Mouse (Mus musculus) lung, postnatal 0 days (tissue): ENCODE measurements at regions not wholly inside any gene's neighbourhood (a gene's known extent, or its start where the extent isn't known, plus 50 kb on each side); places are given as distances from the start of the nearest gene placed in this dataset.

Experiments
- ATAC-seq: fragments of 200-750 bp; cut with Nextera tagmentation; 2 replicates; pipeline ENCODE4 v1.8.0; 2017; ENCODE audit warnings: moderate library complexity
- DNase-seq: peaks from one replicate; pipeline ENCODE4 v3.0.0-alpha.2; 2016; ENCODE audit warnings: low spot score
- H3K27ac ChIP-seq: fragments of 300-500 bp; sonication (generic); 2 replicates; pipeline ENCODE4 v1.5.1; 2014; ENCODE audit warnings: antibody characterized with exemption, mild to moderate bottlenecking, low read length, mixed read lengths
- H3K27me3 ChIP-seq: fragments of 300-500 bp; sonication (generic); replicated peaks from 2 replicates; pipeline ENCODE4 v1.6.1; 2014; ENCODE audit warnings: low read length, mixed read lengths; ENCODE audit not compliant: insufficient read depth
- H3K36me3 ChIP-seq: fragments of 300-500 bp; sonication (generic); 2 replicates; pipeline ENCODE4 v1.6.1; 2014; ENCODE audit warnings: low read length, mixed read lengths; ENCODE audit not compliant: insufficient read depth
- H3K4me1 ChIP-seq: fragments of 300-500 bp; sonication (generic); 2 replicates; pipeline ENCODE4 v1.6.1; 2014; ENCODE audit warnings: antibody characterized with exemption, low read depth, low read length, mixed read lengths; ENCODE audit not compliant: insufficient read depth
- H3K4me2 ChIP-seq: fragments of 300-500 bp; sonication (generic); replicated peaks from 2 replicates; pipeline ENCODE4 v1.6.1; 2014; ENCODE audit warnings: low read depth, mild to moderate bottlenecking, low read length, moderate library complexity, mixed read lengths
- H3K4me3 ChIP-seq: fragments of 300-500 bp; sonication (generic); 2 replicates; pipeline ENCODE4 v1.5.1; 2014; ENCODE audit warnings: low read depth, low read length
- H3K9ac ChIP-seq: fragments of 300-500 bp; sonication (generic); replicated peaks from 2 replicates; pipeline ENCODE4 v1.6.1; 2014; ENCODE audit warnings: low read depth, mild to moderate bottlenecking
- H3K9me3 ChIP-seq: fragments of 300-500 bp; sonication (generic); 2 replicates; pipeline ENCODE4 v1.6.1; 2016; ENCODE audit warnings: low read length, mixed read lengths
- CTCF ChIP-seq: IDR thresholded peaks from 2 replicates; pipeline ENCODE4 v1.5.1; 2016; ENCODE audit warnings: antibody characterized with exemption, mild to moderate bottlenecking
- EP300 ChIP-seq: IDR thresholded peaks from 2 replicates; pipeline ENCODE4 v1.6.1; 2016; ENCODE audit warnings: antibody characterized with exemption, mild to moderate bottlenecking, control low read depth
- WGBS: fragments of 180-500 bp; shearing (Covaris S2); extraction: QIAGEN DNeasy Blood & Tissue Kit; methylation state at CpG from one replicate; pipeline ENCODE4 v1.1.7; 2014; 5-methylcytosine and 5-hydroxymethylcytosine counted together

DNA sequence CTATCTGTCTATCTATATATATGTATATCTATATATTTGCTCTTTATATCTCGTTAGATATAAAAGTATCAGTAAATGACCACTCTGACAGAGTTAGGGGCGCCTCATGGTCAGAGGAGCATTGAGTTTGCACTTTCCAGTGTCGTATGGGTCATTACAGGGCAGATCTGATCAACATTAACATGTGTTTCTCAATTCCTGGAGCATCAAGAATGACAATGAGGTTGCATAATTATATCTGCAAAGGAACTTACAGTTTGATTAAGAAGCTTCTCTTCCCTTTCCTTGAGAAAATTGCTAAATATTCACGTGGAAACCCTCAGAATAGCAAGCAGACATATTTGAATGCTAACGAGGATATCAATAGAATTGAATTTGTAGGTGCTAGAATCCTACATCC, 158.6 kb downstream of the Gm11146 start:
- ATAC-seq (no peak), DNase-seq (no peak)
- H3K4me3 ChIP-seq: no peak overlapping the region
- H3K4me2 ChIP-seq: no peak overlapping the region
- no peak for TF ChIP-seq CTCF
- TF ChIP-seq EP300: no peak
- 88% methylated on average over 5 of the region's 5 CpGs for WGBS
- no peaks in the 10 kb centered on the region for H3K4me1 ChIP-seq
- H3K9me3 ChIP-seq: no peaks in the 10 kb centered on the region
- no peaks in the 10 kb centered on the region for H3K36me3 ChIP-seq
- H3K27me3 ChIP-seq: no peaks in the 10 kb centered on the region
- H3K9ac ChIP-seq: no peak overlapping the region
- no peak overlapping the region for H3K27ac ChIP-seq

DNA sequence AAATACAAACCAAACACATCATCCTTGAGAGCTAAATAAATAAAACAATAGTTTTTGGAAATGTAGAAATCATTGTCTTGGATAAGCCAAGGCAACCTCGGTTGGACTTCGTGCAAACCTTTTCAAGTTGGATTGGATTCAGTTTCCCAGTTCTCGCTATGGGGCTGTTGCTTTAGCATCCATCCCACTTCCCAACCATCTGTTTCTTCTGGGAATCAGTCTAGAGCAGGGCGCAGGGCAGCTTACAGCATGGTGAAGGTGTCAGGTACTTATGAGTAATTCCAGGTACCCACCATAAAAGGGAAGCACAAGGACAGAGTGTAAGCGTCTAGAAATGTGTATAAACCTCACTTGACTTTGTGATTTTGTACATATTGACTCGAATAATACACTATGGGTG, 159.0 kb downstream of the Gm11146 start:
- no peak for TF ChIP-seq EP300
- TF ChIP-seq CTCF: no peak
- Histone ChIP-seq H3K36me3 (no peaks in the 10 kb centered on the region), H3K27ac (no peak overlapping the region), H3K27me3 (no peaks in the 10 kb centered on the region), H3K4me3 (no peak overlapping the region), H3K9ac (no peak overlapping the region), H3K9me3 (no peaks in the 10 kb centered on the region), H3K4me2 (no peak overlapping the region), H3K4me1 (no peaks in the 10 kb centered on the region)
- DNase-seq (no peak), ATAC-seq (no peak)
- 94% methylated on average over 6 of the region's 6 CpGs for WGBS

DNA sequence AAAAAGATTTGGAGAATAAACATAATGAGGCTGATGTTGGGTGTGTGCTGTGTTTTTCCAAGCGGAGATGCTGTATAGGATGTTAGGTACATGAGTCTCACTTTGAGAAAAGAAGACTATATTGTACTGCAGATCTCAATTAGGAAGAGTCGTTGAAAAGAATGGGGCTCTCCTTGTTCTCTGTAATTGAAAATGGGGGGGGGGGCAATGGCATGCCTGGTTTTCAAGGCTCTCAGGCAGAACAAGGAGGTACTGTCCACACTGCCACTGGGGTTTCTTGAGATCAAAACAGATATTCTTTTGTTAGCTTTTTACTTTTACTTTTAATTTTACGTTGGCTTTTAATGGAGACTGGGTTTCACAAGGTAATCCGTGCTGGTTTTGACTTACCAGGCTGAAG, 170.5 kb downstream of the Gm11146 start:
- H3K4me2 ChIP-seq: no peak overlapping the region
- no peaks in the 10 kb centered on the region for H3K27me3 ChIP-seq
- ATAC-seq: no peak
- no peak for DNase-seq
- H3K4me1 ChIP-seq: no peaks in the 10 kb centered on the region
- H3K36me3 ChIP-seq: no peaks in the 10 kb centered on the region
- TF ChIP-seq EP300 (no peak), CTCF (no peak)
- no peak overlapping the region for H3K4me3 ChIP-seq
- H3K27ac ChIP-seq: no peak overlapping the region
- H3K9ac ChIP-seq: no peak overlapping the region
- 69% methylated on average over 4 of the region's 4 CpGs for WGBS
- H3K9me3 ChIP-seq: no peaks in the 10 kb centered on the region

DNA sequence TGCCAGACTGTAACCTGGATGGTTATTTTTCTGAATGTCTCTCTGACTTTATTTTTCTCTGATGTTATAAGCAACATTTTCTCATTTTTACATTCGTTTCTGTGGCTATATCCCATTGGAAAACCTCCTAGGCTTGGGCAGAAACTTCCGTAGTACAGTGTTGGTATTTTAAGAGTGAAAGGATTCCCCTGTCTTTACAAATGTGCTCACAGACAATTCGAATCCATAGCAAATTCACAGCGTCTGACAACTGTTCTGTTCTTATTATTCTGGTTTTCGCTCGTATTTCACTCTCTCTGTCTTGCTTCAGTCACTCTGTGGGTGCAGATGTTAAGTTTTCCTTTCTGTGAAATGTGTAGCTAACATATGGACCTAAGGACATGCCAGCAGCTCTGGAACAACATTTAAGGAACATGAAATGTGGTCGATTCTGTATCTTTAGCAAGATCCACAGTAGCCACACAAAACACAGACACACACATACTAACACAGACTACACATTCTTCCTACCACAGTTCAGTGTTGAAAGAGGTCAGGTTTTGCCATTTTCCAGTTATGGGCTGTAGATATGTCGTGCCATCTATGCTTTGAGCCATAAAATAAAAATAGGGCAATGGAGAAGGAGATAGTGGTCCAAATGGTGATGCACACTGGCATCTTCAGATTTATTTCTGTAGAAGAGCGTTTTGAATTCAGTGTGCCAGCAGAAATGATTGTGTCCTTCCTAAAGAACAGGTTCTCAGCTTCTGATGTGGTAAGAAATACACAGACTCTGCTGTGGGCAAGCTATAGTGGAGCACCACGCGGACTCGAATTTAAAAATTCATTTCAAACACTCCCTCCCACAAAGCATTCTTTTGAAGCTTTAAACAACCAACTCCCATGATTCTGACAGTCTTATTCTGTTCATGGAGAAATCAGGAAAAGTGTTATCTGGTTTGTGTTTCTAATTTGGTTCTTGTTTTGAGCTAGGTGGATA, 179.2 kb downstream of the Gm11146 start:
- Histone ChIP-seq H3K36me3 (no peaks in the 10 kb centered on the region), H3K9ac (no peak overlapping the region), H3K27me3 (no peaks in the 10 kb centered on the region), H3K4me3 (no peak overlapping the region), H3K27ac (no peak overlapping the region), H3K4me2 (no peak overlapping the region), H3K4me1 (no peaks in the 10 kb centered on the region), H3K9me3 (no peaks in the 10 kb centered on the region)
- 85% methylated on average over 12 of the region's 12 CpGs for WGBS
- ATAC-seq (no peak), DNase-seq (no peak)
- no peak for TF ChIP-seq CTCF

DNA sequence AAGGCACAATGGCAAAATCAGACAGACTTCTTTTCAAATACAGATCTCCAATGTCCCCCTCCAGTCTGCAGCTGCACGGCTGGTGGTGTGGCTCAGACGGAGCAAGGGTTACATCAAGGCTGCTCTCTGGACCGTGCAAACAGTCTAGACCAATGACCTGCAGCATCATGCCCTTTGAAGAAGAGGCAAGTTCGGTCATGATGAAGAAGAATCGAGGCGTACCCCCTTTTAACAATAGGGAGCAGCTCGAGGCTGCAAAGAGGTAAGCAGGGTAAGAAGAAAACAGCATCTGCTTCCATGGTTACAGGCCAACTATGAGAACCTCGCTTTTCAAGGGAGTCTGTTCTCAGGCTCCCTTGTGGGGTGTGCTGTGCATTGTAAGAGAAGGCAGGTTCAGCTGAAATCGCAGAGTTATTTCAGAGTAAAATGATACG, 180.3 kb downstream of the Gm11146 start:
- Histone ChIP-seq H3K4me2 (no peak overlapping the region), H3K27me3 (no peaks in the 10 kb centered on the region), H3K4me3 (no peak overlapping the region), H3K9me3 (no peaks in the 10 kb centered on the region), H3K4me1 (no peaks in the 10 kb centered on the region), H3K9ac (no peak overlapping the region), H3K36me3 (no peaks in the 10 kb centered on the region), H3K27ac (no peak overlapping the region)
- TF ChIP-seq EP300: no peak
- TF ChIP-seq CTCF: no peak
- DNase-seq: no peak
- no peak for ATAC-seq
- 52% methylated on average over 10 of the region's 10 CpGs for WGBS

DNA sequence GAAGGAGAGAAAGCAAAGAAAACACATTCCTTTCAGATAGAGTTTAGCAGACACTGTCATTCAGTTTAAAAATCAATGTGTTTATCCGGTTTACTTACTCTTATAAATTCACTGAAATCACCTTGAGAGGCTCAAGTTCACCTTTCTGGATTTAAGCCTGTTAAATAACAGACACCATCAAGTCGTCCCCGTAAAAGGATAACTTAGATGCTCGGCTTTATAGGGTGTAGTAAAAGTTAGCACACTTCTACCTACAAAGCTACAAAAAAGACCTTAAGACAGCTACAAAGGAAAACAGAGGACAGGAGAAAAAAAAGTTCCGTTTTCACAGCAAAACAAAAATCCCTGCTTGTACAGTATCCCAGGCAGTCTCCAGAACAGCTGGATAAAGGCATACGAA, 180.9 kb downstream of the Gm11146 start:
- Histone ChIP-seq H3K9ac (no peak overlapping the region), H3K27ac (no peak overlapping the region), H3K9me3 (no peaks in the 10 kb centered on the region), H3K4me1 (no peaks in the 10 kb centered on the region), H3K27me3 (no peaks in the 10 kb centered on the region), H3K4me2 (no peak overlapping the region), H3K4me3 (no peak overlapping the region), H3K36me3 (no peaks in the 10 kb centered on the region)
- no peak for ATAC-seq
- TF ChIP-seq CTCF (no peak), EP300 (no peak)
- 74% methylated on average over 6 of the region's 6 CpGs for WGBS
- DNase-seq: no peak
